Mouse (Mus musculus): ENCODE measurements around the gene Hddc3. TPM values are rescaled to one million over a fixed set of nuclear protein-coding genes. Genes with fewer than 3 reads are reported as not detected.
A peak's percentile ranks its signal among the peaks of the same experiment; 100 is the strongest.
"Not testable (repeated sequence)": the region's sequence is repeated elsewhere in the genome, so short reads cannot be mapped to it uniquely, and the experiment has no call there.

Gene Hddc3
- total RNA-seq, 2 experiments from 2014 or later, result 23.6 to 26.1 TPM

DNA sequence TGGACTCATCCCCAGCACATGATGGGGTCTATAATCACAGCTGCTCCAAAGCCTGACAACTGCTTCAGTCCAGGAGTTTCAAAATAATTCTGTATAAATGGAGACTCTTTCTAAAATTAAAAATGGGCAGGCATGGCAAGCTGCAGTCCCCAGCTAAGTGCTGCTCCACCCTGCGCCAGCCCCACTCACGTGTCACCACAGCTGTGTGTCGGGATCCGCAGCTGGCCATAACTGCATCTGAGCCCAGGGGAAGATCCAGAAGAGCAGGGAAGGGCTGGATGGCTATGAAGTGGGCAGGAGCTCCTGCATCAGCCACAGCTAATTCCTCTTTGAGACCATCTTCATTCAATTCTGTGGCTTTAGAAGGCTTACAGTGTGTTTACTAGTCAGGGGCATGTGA, 24.2 kb upstream of the Hddc3 start:
- TF ChIP-seq CTCF (IDR thresholded peaks at IDR 0.05), result no peak
- Histone ChIP-seq H3K27ac (no peak overlapping the region), H3K4me3 (no peak overlapping the region)
- intact Hi-C loops (cut with DNase I), result no loop called here
- no peak for DNase-seq

DNA sequence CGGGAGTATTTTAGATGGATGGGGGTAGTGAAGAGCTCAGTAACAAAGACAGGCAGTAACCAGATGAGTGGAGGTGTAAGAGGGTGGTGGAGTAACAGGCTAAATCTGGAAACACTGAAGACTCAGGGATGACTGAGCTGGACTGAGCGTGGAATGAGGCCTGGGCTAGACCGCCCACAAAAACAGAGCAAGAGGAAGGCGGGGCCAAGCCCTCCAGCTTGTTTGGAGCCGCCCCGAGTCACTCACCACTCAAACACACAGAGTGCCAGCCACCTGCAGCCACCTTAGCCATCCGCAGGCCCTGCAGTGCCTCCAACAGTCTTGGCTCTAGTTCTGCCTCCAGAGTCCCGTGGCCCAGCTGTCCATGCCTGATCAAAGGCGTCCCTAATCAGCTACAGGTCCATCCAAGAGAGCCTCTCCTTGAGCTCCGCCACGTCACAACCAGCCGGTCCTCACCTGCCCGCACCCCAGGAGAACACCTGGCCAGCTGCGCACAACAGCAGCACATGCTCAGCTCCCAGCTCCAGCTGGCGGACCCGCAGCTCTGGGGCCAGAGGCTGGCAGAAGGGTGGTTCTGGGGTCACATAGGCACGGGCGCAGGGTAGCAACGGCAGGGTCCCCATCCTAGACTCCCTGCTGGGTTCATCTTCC, 22.9 kb upstream of the Hddc3 start:
- intact Hi-C loops (cut with DNase I), result loop anchor here (5.0 kb wide), 1 partner anchor 73 kb away; the partner anchor contains the start of gene Ttll13
- no peak overlapping the region for H3K4me3 ChIP-seq
- no peak for DNase-seq
- no peak for TF ChIP-seq CTCF (IDR thresholded peaks at IDR 0.05)
- no peak overlapping the region for H3K27ac ChIP-seq

DNA sequence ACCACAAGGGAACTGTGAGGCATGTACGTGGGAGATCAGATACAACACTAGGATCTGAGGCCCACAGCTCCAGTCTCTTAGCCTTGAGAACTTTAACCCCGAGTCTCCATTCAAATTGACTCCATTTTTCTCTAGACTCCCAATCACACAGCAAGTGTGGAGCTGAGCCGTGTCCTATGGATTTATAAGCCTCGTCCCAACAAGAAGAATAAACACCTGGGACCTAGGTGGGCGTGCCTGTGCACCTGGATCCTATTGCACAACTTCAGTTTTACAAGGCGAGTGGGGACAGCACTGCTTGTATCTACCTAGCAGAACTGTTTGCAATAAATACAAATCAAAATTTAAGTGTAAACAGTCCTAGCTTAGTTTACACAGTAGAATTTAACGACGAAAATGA, 19.6 kb upstream of the Hddc3 start:
- DNase-seq, result no peak
- H3K27ac ChIP-seq, result peak overlapping the region; percentile 95
- H3K4me3 ChIP-seq, result peak overlapping the region; percentile 79
- no peak for TF ChIP-seq CTCF (IDR thresholded peaks at IDR 0.05)
- intact Hi-C loops (cut with DNase I), result loop anchor here (5.0 kb wide), 1 partner anchor 76 kb away; the partner anchor contains the start of gene Ttll13

GRCm38 (mm10) chr7:80324043-80324815, 18.7 kb upstream of the Hddc3 start, which contains the start of gene Rccd1:
Rccd1 (minus strand) TSS chr7:80324454.
- intact Hi-C loops (cut with DNase I), result loop anchor here (5.0 kb wide), 1 partner anchor 77 kb away; the partner anchor contains the start of gene Ttll13
- no peak for TF ChIP-seq CTCF (IDR thresholded peaks at IDR 0.05)
- Histone ChIP-seq H3K4me3 (peak within 1 kb of the TSS; percentile 79), H3K27ac (peak within 1 kb of the TSS; percentile 95)
- DNase-seq, result peak; percentile 96

- Histone ChIP-seq H3K27ac (peak overlapping the region; percentile 95), H3K4me3 (peak overlapping the region; percentile 79)
- intact Hi-C loops (cut with DNase I), result loop anchor here (5.0 kb wide), 1 partner anchor 77 kb away; the partner anchor contains the start of gene Ttll13
- not testable (repeated sequence) for DNase-seq
These were observed 18.1 kb upstream of the Hddc3 start for GRCm38 (mm10) chr7:80324816-80325119.

- DNase-seq, result no peak
- peak overlapping the region; percentile 95 for H3K27ac ChIP-seq
- no peak overlapping the region for H3K4me3 ChIP-seq
- TF ChIP-seq CTCF (IDR thresholded peaks at IDR 0.05), result no peak
- intact Hi-C loops (cut with DNase I), result no loop called here
These were observed 17.5 kb upstream of the Hddc3 start for GRCm38 (mm10) chr7:80325292-80325868.

GRCm38 (mm10) chr7:80326076-80326475, 16.8 kb upstream of the Hddc3 start:
- DNase-seq, result no peak
- Histone ChIP-seq H3K27ac (no peak overlapping the region), H3K4me3 (no peak overlapping the region)
- TF ChIP-seq CTCF (IDR thresholded peaks at IDR 0.05), result no peak
- intact Hi-C loops (cut with DNase I), result no loop called here

DNA sequence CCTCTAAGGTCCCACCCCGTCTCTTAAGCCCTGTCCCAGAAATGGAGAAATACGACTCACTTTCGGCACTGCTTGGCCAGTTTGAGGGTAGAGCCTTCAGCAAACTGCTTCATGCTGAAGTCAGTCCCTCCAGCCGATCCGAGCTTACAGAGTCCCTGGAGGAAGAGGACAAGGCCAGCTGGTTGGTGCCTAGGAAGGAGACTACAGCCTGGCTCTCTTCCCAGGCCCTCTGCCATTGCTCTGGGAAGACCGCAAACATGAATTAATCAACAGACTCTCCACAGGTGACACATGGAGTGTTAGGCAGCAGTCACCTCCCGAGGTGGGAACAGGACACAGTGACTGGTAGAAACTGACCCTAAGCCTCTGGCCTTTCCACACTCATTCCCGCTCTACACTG, 12.6 kb upstream of the Hddc3 start:
- H3K4me3 ChIP-seq, result no peak overlapping the region
- H3K27ac ChIP-seq, result no peak overlapping the region
- intact Hi-C loops (cut with DNase I), result no loop called here
- DNase-seq, result no peak
- TF ChIP-seq CTCF (IDR thresholded peaks at IDR 0.05), result no peak

GRCm38 (mm10) chr7:80331433-80331832, 11.5 kb upstream of the Hddc3 start:
- TF ChIP-seq CTCF (IDR thresholded peaks at IDR 0.05), result no peak
- intact Hi-C loops (cut with DNase I), result no loop called here
- DNase-seq, result no peak

DNA sequence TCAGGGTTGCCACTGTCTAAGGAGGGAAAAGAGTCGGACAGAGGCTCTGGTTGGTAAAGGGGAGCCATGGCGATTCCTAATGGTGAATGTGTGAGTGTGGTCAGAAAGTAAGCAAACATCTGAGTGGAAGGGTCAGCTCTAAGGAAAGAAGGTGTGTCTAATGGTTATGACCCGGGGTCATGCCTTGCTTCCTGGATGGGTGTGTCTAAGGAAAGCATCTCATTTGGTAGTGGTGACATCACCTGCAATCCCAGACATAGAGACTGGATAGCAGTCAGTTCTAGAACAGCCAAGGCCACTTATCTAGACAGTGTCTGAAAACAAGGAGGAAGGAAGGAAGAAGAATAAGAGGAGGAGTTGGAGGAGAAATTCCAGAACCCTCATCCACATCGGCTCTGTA, 8.1 kb upstream of the Hddc3 start:
- TF ChIP-seq CTCF (IDR thresholded peaks at IDR 0.05), result no peak
- no peak for DNase-seq
- H3K27ac ChIP-seq, result no peak overlapping the region
- no peak overlapping the region for H3K4me3 ChIP-seq
- intact Hi-C loops (cut with DNase I), result no loop called here

More at GRCm38 (mm10) chr7:80331433-80331832, 11.5 kb upstream of the Hddc3 start:
- Histone ChIP-seq H3K27ac (no peak overlapping the region), H3K4me3 (no peak overlapping the region)

DNA sequence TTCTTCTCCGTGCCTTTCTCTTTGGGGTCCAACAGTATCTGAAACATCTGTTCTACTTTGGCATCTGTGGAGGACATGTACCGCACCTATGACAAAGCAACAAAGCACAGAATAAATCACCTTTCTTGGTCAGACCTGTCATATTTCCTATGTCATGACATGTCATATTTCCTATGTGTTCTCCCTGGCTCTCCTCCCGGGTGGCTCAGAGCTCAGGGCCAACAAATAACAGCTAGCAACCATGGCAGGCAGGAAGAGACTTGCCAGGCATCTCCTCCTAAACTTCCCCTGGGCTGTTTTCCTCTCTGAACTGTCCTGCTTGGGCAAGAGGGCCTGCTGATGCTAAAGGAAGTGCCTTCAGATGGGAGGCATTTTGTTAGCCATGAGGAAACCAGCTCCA, 6.0 kb upstream of the Hddc3 start:
- DNase-seq, result no peak
- no peak for TF ChIP-seq CTCF (IDR thresholded peaks at IDR 0.05)
- intact Hi-C loops (cut with DNase I), result no loop called here
- no peak overlapping the region for H3K27ac ChIP-seq
- H3K4me3 ChIP-seq, result no peak overlapping the region

GRCm38 (mm10) chr7:80339371-80339770, 3.5 kb upstream of the Hddc3 start:
- TF ChIP-seq CTCF (IDR thresholded peaks at IDR 0.05), result no peak
- Histone ChIP-seq H3K27ac (peak overlapping the region; percentile 95), H3K4me3 (peak overlapping the region; percentile 86)
- intact Hi-C loops (cut with DNase I), result no loop called here
- peak; percentile 68 for DNase-seq
